In genomic region chr5:124221037-124221735, GRCm38 (mm10) we compare ENCODE assay signal across 8 mouse cellular contexts. TPM values are rescaled to one million over a fixed set of nuclear protein-coding genes. Genes with fewer than 3 reads are reported as not detected.
DNase-seq lines count a peak whose midpoint lies in the region; ATAC-seq and TF ChIP-seq lines count a peak whose summit lies in the region.

No protein-coding gene starts in this region.

- no peak for TF ChIP-seq POLR2A in thymus, adult 2 months (IDR thresholded peaks at IDR 0.05; ENCODE audit: control insufficient read depth, extremely low read depth, insufficient read depth, low read length, poor library complexity)

- 70% methylated on average over 7 of the region's 7 CpGs for WGBS in thymus, adult 2 months
- whole genome bisulfite sequencing in embryonic facial prominence, embryonic 14.5 days: 54% methylated on average over 7 of the region's 7 CpGs
- 25% methylated on average over 7 of the region's 7 CpGs for WGBS in heart, embryonic 15.5 days
- WGBS in hindbrain, embryonic 10.5 days: 83% methylated on average over 7 of the region's 7 CpGs

- peak overlapping the region; percentile 7; the same call in 1 of the 2 replicates for H3K27ac ChIP-seq in thymus, adult 2 months (ENCODE audit: control insufficient read depth, insufficient read depth, low read length)
- no peak overlapping the region for H3K27ac ChIP-seq in embryonic facial prominence, embryonic 14.5 days (replicated peaks; ENCODE audit: low read depth, low read length)
- H3K27ac ChIP-seq in heart, embryonic 15.5 days: peak overlapping the region; percentile 60
- H3K27ac ChIP-seq in hindbrain, embryonic 10.5 days: no peak overlapping the region

- H3K4me3 ChIP-seq in thymus, adult 2 months (ENCODE audit: control insufficient read depth, insufficient read depth, low read length): no peak overlapping the region
- no peak overlapping the region for H3K4me3 ChIP-seq in embryonic facial prominence, embryonic 14.5 days (ENCODE audit: low read depth, low read length)
- no peak overlapping the region for H3K4me3 ChIP-seq in heart, embryonic 15.5 days
- no peak overlapping the region for H3K4me3 ChIP-seq in hindbrain, embryonic 10.5 days

- H3K4me1 ChIP-seq in thymus, adult 2 months (replicated peaks; ENCODE audit: control insufficient read depth, insufficient read depth, low read length): peaks cover 86% of the 10 kb centered on the region
- peaks cover 17% of the 10 kb centered on the region for H3K4me1 ChIP-seq in embryonic facial prominence, embryonic 14.5 days (ENCODE audit: control insufficient read depth, insufficient read depth, low read length)
- H3K4me1 ChIP-seq in heart, embryonic 15.5 days (replicated peaks): peaks cover 97% of the 10 kb centered on the region
- H3K4me1 ChIP-seq in hindbrain, embryonic 10.5 days (replicated peaks): peaks cover 45% of the 10 kb centered on the region

- no peaks in the 10 kb centered on the region for H3K36me3 ChIP-seq in thymus, adult 2 months (ENCODE audit: control insufficient read depth, insufficient read depth, low read length)
- H3K36me3 ChIP-seq in embryonic facial prominence, embryonic 14.5 days (ENCODE audit: control insufficient read depth, insufficient read depth, low read length): no peaks in the 10 kb centered on the region
- H3K36me3 ChIP-seq in heart, embryonic 15.5 days: no peaks in the 10 kb centered on the region
- H3K36me3 ChIP-seq in hindbrain, embryonic 10.5 days: no peaks in the 10 kb centered on the region

- ATAC-seq in embryonic facial prominence, embryonic 14.5 days (ENCODE audit: low read depth): 0 out of 2 replicates have a peak, but pooled peaks have one; percentile 38
- peak; percentile 32 for ATAC-seq in heart, embryonic 15.5 days (replicated peaks; ENCODE audit: insufficient number of reproducible peaks, insufficient read depth, low FRiP score, low read depth)

- no peaks in the 10 kb centered on the region for H3K27me3 ChIP-seq in thymus, adult 2 months (ENCODE audit: control insufficient read depth, insufficient read depth, low read length)
- H3K27me3 ChIP-seq in embryonic facial prominence, embryonic 14.5 days (replicated peaks; ENCODE audit: control insufficient read depth, insufficient read depth, low read length): no peaks in the 10 kb centered on the region
- no peaks in the 10 kb centered on the region for H3K27me3 ChIP-seq in heart, embryonic 15.5 days
- H3K27me3 ChIP-seq in hindbrain, embryonic 10.5 days (ENCODE audit: insufficient read depth, poor library complexity, severe bottlenecking): no peaks in the 10 kb centered on the region

- H3K9me3 ChIP-seq in embryonic facial prominence, embryonic 14.5 days (ENCODE audit: control insufficient read depth, low read length): no peaks in the 10 kb centered on the region
- no peaks in the 10 kb centered on the region for H3K9me3 ChIP-seq in heart, embryonic 15.5 days (replicated peaks)
- H3K9me3 ChIP-seq in hindbrain, embryonic 10.5 days: no peaks in the 10 kb centered on the region

- H3K4me2 ChIP-seq in embryonic facial prominence, embryonic 14.5 days (ENCODE audit: low read depth, low read length): no peak overlapping the region
- H3K4me2 ChIP-seq in heart, embryonic 15.5 days: peak overlapping the region; percentile 1; the same call in 1 of the 2 replicates

- no peak for DNase-seq in thymus, adult 2 months
- no peak for DNase-seq in thymus, adult 18-20 months
- DNase-seq in embryonic facial prominence, embryonic 14.5 days (ENCODE audit: low spot score): peak; percentile 70
- DNase-seq in layer of hippocampus, postnatal 14 days (ENCODE audit: low spot score in 2 of 2): peak; percentile 73 to 91
- peak; percentile 57 for DNase-seq in ovary, postnatal 14 days (ENCODE audit: low spot score)
- DNase-seq in retina, postnatal 1 day: no peak
- DNase-seq in hindbrain, embryonic 10.5 days (ENCODE audit: low spot score): no peak

- H3K9ac ChIP-seq in embryonic facial prominence, embryonic 14.5 days (ENCODE audit: low read depth, low read length): peak overlapping the region; percentile 37; the same call in 1 of the 2 replicates
- H3K9ac ChIP-seq in heart, embryonic 15.5 days: peak overlapping the region; percentile 15; the same call in 1 of the 2 replicates

- no peak for TF ChIP-seq CTCF in thymus, adult 2 months (IDR thresholded peaks at IDR 0.05; ENCODE audit: borderline replicate concordance, control insufficient read depth, extremely low read depth, insufficient read depth, low read length, poor library complexity)

RNA-seq across cellular contexts. Expression of gene Pitpnm2, which starts 28.4 kb away (rescaled TPM):
- polyA plus RNA-seq in thymus, adult 2 months (2012; rRNA removed): 279 and 356 TPM in 2 replicates
- 7.6 and 8.4 TPM in 2 replicates for polyA plus RNA-seq in embryonic facial prominence, embryonic 14.5 days (2014; fragmentation: Nextera tagmentation; extraction: Ambion mirVana)
- 4.9 and 7.9 TPM in 2 replicates for polyA plus RNA-seq in heart, embryonic 15.5 days (2015; fragmentation: Nextera tagmentation; extraction: Ambion mirVana)
- 100 to 1,000 TPM; 172 to 174 TPM for total RNA-seq in layer of hippocampus, postnatal 14 days (2021)
- 3.2 and 3.6 TPM in 2 replicates for polyA plus RNA-seq in hindbrain, embryonic 10.5 days (2016; fragmentation: Nextera tagmentation; extraction: Ambion mirVana)

Comparison
In these comparisons a context has a peak if more than half of its experiments do, and no peak if none do; other contexts are left out.
1. DNase-seq: peak in embryonic facial prominence, embryonic 14.5 days (single experiment), layer of hippocampus, postnatal 14 days (2 of 2) and ovary, postnatal 14 days (single experiment); none in thymus, adult 2 months (single experiment), thymus, adult 18-20 months (0 of 2), retina, postnatal 1 day (single experiment) and hindbrain, embryonic 10.5 days (single experiment).
2. H3K27ac ChIP-seq: peak in thymus, adult 2 months (single experiment) and heart, embryonic 15.5 days (single experiment); none in embryonic facial prominence, embryonic 14.5 days (single experiment) and hindbrain, embryonic 10.5 days (single experiment).
3. RNA of gene Pitpnm2, which starts 28.4 kb away (polyA plus RNA-seq): 279 to 356 TPM in thymus, adult 2 months; 7.6 to 8.4 TPM in embryonic facial prominence, embryonic 14.5 days, 4.9 to 7.9 TPM in heart, embryonic 15.5 days and 3.2 to 3.6 TPM in hindbrain, embryonic 10.5 days; every median in the first group is over 10 times any median in the second.